Mouse (Mus musculus): ENCODE results near the gene Sgta.
"Not testable (repeated sequence)": the region's sequence is repeated elsewhere in the genome, so short reads cannot be mapped to it uniquely, and the experiment has no call there.

Sgta gene

GRCm38 (mm10) chr10:81057406-81058130, 2.4 kb downstream of the Sgta start:
- DNase-seq (ENCODE audit: low read depth, low spot score) = no peak

- not testable (repeated sequence) for DNase-seq (ENCODE audit: low read depth, low spot score)
Measured at GRCm38 (mm10) chr10:81055802-81056340, 4.1 kb downstream of the Sgta start.

- no peak for DNase-seq (ENCODE audit: low read depth, low spot score)
Measured at GRCm38 (mm10) chr10:81055169-81055568, 4.8 kb downstream of the Sgta start.

GRCm38 (mm10) chr10:81052577-81052976, 7.4 kb downstream of the Sgta start:
- no peak for DNase-seq (ENCODE audit: low read depth, low spot score)

- DNase-seq (ENCODE audit: low read depth, low spot score) = no peak
Measured at GRCm38 (mm10) chr10:81051133-81051532, 8.8 kb downstream of the Sgta start.

- no peak for DNase-seq (ENCODE audit: low read depth, low spot score)
Measured at GRCm38 (mm10) chr10:81050645-81051044, 9.3 kb downstream of the Sgta start.

- DNase-seq (ENCODE audit: low read depth, low spot score) = not testable (repeated sequence)
Measured at GRCm38 (mm10) chr10:81045246-81045645, 14.7 kb downstream of the Sgta start.

GRCm38 (mm10) chr10:81041458-81042175, 18.4 kb downstream of the Sgta start:
- peak; percentile 56 for DNase-seq (ENCODE audit: low read depth, low spot score)

GRCm38 (mm10) chr10:81036988-81037580, 22.9 kb downstream of the Sgta start, which contains the start of gene Slc39a3:
TSS of gene Slc39a3 (minus strand) at chr10:81037426.
- DNase-seq (ENCODE audit: low read depth, low spot score) = peak; percentile 100

- no peak for DNase-seq (ENCODE audit: low read depth, low spot score)
Measured at GRCm38 (mm10) chr10:81036251-81036650, 23.7 kb downstream of the Sgta start.

GRCm38 (mm10) chr10:81033586-81033985, 26.4 kb downstream of the Sgta start:
- no peak for DNase-seq (ENCODE audit: low read depth, low spot score)

GRCm38 (mm10) chr10:81029031-81029430, 30.9 kb downstream of the Sgta start:
- no peak for DNase-seq (ENCODE audit: low read depth, low spot score)

- no peak for DNase-seq (ENCODE audit: low read depth, low spot score)
Measured at GRCm38 (mm10) chr10:81028219-81028618, 31.8 kb downstream of the Sgta start.

GRCm38 (mm10) chr10:81027331-81027730, 32.6 kb downstream of the Sgta start:
- DNase-seq (ENCODE audit: low read depth, low spot score) = no peak

- no peak for DNase-seq (ENCODE audit: low read depth, low spot score)
Measured at GRCm38 (mm10) chr10:81026857-81027256, 33.1 kb downstream of the Sgta start.

- no peak for DNase-seq (ENCODE audit: low read depth, low spot score)
Measured at GRCm38 (mm10) chr10:81025639-81026275, 34.2 kb downstream of the Sgta start, which contains the start of gene Diras1. TSS of gene Diras1 (minus strand) at chr10:81025662.

GRCm38 (mm10) chr10:81025047-81025621, 34.8 kb downstream of the Sgta start:
- no peak for DNase-seq (ENCODE audit: low read depth, low spot score)

- DNase-seq (ENCODE audit: low read depth, low spot score) = no peak
Measured at GRCm38 (mm10) chr10:81024346-81024937, 35.5 kb downstream of the Sgta start.

GRCm38 (mm10) chr10:81022744-81023143, 37.2 kb downstream of the Sgta start:
- DNase-seq (ENCODE audit: low read depth, low spot score) = no peak

- no peak for DNase-seq (ENCODE audit: low read depth, low spot score)
Measured at GRCm38 (mm10) chr10:81021547-81022110, 38.4 kb downstream of the Sgta start.

GRCm38 (mm10) chr10:81020207-81020606, 39.8 kb downstream of the Sgta start:
- no peak for DNase-seq (ENCODE audit: low read depth, low spot score)
